Mouse (Mus musculus) testis, adult 2 months (tissue): ENCODE results near the gene Fut8. TPM values are rescaled to one million over a fixed set of nuclear protein-coding genes. Genes with fewer than 3 reads are reported as not detected.
"Not testable (repeated sequence)": the region's sequence is repeated elsewhere in the genome, so short reads cannot be mapped to it uniquely, and the experiment has no call there.

Experiments used
- H3K27ac ChIP-seq: fragments of 200-500 bp; 2 replicates; pipeline ENCODE4 v1.5.1; 2012; ENCODE audit warnings: low read depth, low read length; ENCODE audit not compliant: control insufficient read depth, insufficient read depth
- H3K27me3 ChIP-seq: fragments of 200-500 bp; 2 replicates; pipeline ENCODE4 v1.6.1; 2012; ENCODE audit warnings: mild to moderate bottlenecking, low read length, moderate library complexity; ENCODE audit not compliant: control insufficient read depth, insufficient read depth
- H3K36me3 ChIP-seq: fragments of 200-500 bp; 2 replicates; pipeline ENCODE4 v1.6.1; 2012; ENCODE audit warnings: mild to moderate bottlenecking, low read length; ENCODE audit not compliant: control insufficient read depth, insufficient read depth
- H3K4me1 ChIP-seq: fragments of 200-500 bp; 2 replicates; pipeline ENCODE4 v1.6.1; 2012; ENCODE audit warnings: low read length; ENCODE audit not compliant: control insufficient read depth, insufficient read depth
- H3K4me3 ChIP-seq: fragments of 200-500 bp; 2 replicates; pipeline ENCODE4 v1.5.1; 2012; ENCODE audit warnings: low read depth, mild to moderate bottlenecking, low read length, moderate library complexity, mixed read lengths; ENCODE audit not compliant: control insufficient read depth
- CTCF ChIP-seq: fragments of 200-500 bp; IDR thresholded peaks from 2 replicates; pipeline ENCODE4 v1.5.1; 2012; ENCODE audit warnings: low read depth, mild to moderate bottlenecking, inconsistent platforms, low read length, moderate library complexity; ENCODE audit not compliant: control insufficient read depth, insufficient read depth, insufficient replicate concordance
- POLR2A ChIP-seq: fragments of 200-500 bp; IDR thresholded peaks from 2 replicates; pipeline ENCODE4 v1.6.1; 2012; ENCODE audit warnings: low read depth, mild to moderate bottlenecking, inconsistent platforms, low read length, moderate library complexity; ENCODE audit not compliant: control insufficient read depth
- polyA plus RNA-seq: library from polyadenylated mRNA; depleted of rRNA; stranded (reverse); fragments of >200 nt; gene quantifications from 2 replicates; pipeline ENCODE4 v1.2.3, GENCODE M21; 2012

Fut8 gene
- polyA plus RNA-seq, 1 experiment = 16.2 TPM

DNA sequence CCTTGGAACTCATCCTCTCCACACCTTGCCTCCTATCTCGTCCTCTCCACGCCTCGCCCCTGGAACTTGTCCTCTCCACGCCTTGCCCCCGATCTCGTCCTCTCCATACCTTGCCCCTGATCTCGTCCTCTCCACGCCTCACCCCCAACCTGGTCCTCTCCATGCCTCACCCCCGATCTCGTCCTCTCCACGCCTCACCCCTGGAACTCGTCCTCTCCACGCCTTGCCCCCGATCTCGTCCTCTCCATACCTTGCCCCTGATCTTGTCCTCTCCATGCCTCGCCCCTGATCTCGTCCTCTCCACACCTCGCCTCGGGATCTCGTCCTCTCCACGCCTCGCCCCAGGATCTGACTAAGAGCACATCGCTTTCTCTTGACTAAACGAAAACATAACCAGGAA is 269.8 kb downstream of the Fut8 start:
- Histone ChIP-seq H3K27ac (no peak overlapping the region), H3K4me3 (no peak overlapping the region), H3K27me3 (no peaks in the 10 kb centered on the region), H3K36me3 (no peaks in the 10 kb centered on the region), H3K4me1 (peaks cover 2% of the 10 kb centered on the region; the same call in 1 of the 2 replicates)
- no peak for TF ChIP-seq CTCF
- TF ChIP-seq POLR2A = no peak

DNA sequence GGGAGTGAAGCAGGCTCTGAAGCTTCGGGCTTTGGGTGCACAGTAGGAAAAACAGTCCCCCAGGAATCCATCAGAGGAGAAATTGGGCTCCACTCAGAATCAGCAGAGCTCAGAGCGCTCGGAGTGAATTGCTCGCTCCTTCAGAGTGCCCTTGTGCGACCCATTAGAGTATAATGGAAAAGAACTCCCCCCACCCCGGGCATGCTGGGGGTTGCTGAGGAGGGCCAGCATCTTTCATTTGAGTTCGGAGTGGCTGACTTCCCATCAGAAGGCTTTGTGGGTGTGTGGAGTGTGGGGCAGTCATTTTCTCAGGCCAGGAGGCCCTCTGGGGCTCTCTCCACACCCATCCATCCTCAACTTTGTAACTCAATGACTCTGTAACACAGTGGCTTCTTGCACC is 272.8 kb downstream of the Fut8 start:
- Histone ChIP-seq H3K27ac (no peak overlapping the region), H3K36me3 (no peaks in the 10 kb centered on the region), H3K27me3 (no peaks in the 10 kb centered on the region), H3K4me1 (peaks cover 2% of the 10 kb centered on the region; the same call in 1 of the 2 replicates), H3K4me3 (no peak overlapping the region)
- TF ChIP-seq CTCF (no peak), POLR2A (no peak)

DNA sequence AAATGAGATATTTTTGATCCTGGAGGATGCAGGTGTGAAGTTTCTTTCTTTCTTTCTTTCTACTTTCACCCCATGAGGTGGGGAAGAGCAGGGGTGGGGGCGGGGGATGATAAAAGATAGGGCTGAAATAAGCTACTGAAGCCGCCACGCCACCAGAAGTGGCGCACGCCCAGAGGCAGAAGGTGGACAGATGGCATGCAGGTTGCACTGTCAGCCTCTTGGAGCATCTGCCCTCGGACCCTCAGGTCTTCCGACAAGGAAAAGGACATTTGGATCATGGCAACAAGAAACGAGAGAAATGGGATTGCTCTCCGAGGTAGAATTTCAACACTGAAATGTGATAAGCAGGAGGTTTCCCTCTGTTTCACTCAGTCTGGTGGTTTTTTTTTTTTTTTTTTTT is 273.3 kb downstream of the Fut8 start:
- H3K4me1 ChIP-seq = peaks cover 2% of the 10 kb centered on the region; the same call in 1 of the 2 replicates
- no peaks in the 10 kb centered on the region for H3K27me3 ChIP-seq
- H3K36me3 ChIP-seq = no peaks in the 10 kb centered on the region
- no peak overlapping the region for H3K4me3 ChIP-seq
- H3K27ac ChIP-seq = no peak overlapping the region
- TF ChIP-seq CTCF = no peak
- no peak for TF ChIP-seq POLR2A

DNA sequence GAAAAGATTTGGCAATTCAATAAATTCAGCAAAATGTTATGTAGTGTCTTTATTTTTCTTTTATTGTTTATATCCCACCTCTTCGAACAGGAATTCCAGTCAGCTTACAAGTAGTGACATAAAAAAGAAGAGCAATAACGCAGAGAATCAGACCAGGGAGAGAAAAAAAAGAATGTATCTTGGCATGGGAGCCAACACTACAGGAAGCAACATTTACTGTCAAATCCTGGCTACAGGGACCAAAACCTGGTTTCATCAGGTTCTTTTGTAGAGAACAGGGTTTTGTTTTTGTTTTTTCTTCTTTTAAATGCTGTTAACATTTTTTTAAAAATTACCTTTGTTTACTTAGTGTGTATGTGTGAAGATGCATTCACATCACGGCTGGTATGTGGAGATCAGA is 273.7 kb downstream of the Fut8 start:
- no peak overlapping the region for H3K27ac ChIP-seq
- peaks cover 2% of the 10 kb centered on the region; the same call in 1 of the 2 replicates for H3K4me1 ChIP-seq
- no peaks in the 10 kb centered on the region for H3K36me3 ChIP-seq
- TF ChIP-seq POLR2A (no peak), CTCF (no peak)
- no peaks in the 10 kb centered on the region for H3K27me3 ChIP-seq
- H3K4me3 ChIP-seq = no peak overlapping the region

- TF ChIP-seq CTCF (no peak), POLR2A (no peak)
- Histone ChIP-seq H3K36me3 (no peaks in the 10 kb centered on the region), H3K27me3 (no peaks in the 10 kb centered on the region)
Observed at GRCm38 (mm10) chr12:77516805-77517204, 278.9 kb downstream of the Fut8 start.

GRCm38 (mm10) chr12:77517691-77518090 is 279.8 kb downstream of the Fut8 start:
- Histone ChIP-seq H3K4me1 (peaks cover 2% of the 10 kb centered on the region; the same call in 1 of the 2 replicates), H3K27me3 (no peaks in the 10 kb centered on the region), H3K36me3 (no peaks in the 10 kb centered on the region), H3K27ac (no peak overlapping the region), H3K4me3 (no peak overlapping the region)
- no peak for TF ChIP-seq CTCF
- no peak for TF ChIP-seq POLR2A

More at GRCm38 (mm10) chr12:77516805-77517204, 278.9 kb downstream of the Fut8 start:
- Histone ChIP-seq H3K4me1 (peaks cover 2% of the 10 kb centered on the region; the same call in 1 of the 2 replicates), H3K27ac (no peak overlapping the region), H3K4me3 (no peak overlapping the region)

DNA sequence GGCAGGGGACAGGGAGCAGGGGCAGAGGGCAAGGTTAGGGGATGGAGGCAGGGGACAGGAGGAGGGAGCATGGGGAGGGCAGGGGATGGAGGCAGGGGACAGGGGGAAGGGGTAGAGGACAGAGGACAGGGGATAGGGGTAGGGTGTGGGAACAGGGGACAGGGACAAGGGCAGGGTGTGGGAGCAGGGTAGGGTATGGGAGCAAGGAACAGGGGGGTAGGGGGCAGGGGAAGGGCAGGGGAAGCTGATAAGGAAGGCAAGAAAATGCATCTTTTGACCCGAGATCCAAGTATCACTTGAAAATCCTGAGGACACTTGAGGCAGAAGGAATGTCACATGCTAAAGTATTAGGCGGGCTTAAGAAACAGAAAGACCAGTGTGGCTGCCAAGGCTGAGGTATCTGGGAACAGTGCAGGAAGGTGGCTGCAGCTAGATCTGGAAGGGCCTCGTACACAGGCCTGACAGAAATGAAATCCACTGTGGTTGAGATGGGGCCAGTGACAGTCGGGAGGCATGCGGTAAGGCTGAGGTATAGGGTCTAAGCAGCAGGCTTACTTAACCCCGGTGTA is 281.7 kb downstream of the Fut8 start:
- peaks cover 2% of the 10 kb centered on the region; the same call in 1 of the 2 replicates for H3K4me1 ChIP-seq
- H3K27ac ChIP-seq = no peak overlapping the region
- no peaks in the 10 kb centered on the region for H3K36me3 ChIP-seq
- H3K4me3 ChIP-seq = no peak overlapping the region
- H3K27me3 ChIP-seq = no peaks in the 10 kb centered on the region
- TF ChIP-seq CTCF (no peak), POLR2A (no peak)

GRCm38 (mm10) chr12:77524014-77524413 is 286.1 kb downstream of the Fut8 start:
- H3K27ac ChIP-seq, H3K4me1 ChIP-seq, H3K4me3 ChIP-seq, H3K27me3 ChIP-seq, H3K36me3 ChIP-seq: not testable (repeated sequence)
